Mouse (Mus musculus) liver, embryonic 14.5 days (tissue): ENCODE results near the gene Prr12.

Experiments
- CTCF ChIP-seq: IDR thresholded peaks from 2 replicates; pipeline ENCODE4 v1.5.1; 2016; ENCODE audit warnings: antibody characterized with exemption, low read depth, control low read depth
- EP300 ChIP-seq: IDR thresholded peaks from 2 replicates; pipeline ENCODE4 v1.6.1; 2016; ENCODE audit warnings: antibody characterized with exemption, low read depth

DNA sequence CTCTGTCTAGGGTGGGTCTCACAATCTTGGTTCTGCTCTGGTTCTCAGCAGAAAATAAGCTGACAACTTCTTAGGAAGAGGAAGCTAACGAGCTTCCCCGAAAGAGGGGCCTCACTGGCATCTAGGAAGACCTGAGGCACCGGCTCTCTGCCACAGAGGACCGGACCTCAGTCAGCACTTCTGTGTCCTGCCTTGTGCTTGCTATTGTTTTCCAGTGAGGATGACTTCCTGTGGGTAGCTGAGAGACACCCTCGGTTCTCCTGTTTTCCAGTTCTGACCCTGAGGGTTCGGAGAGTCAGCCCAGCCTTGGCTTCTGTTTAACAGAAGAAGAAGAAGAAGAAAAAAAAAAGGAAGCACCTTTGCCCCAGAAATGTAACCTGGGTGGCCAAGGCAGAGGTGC lies 44.8 kb upstream of the Prr12 start:
- TF ChIP-seq CTCF (no peak), EP300 (no peak)
